Mouse (Mus musculus): ENCODE results near the gene Olfr510. TPM values are rescaled to one million over a fixed set of nuclear protein-coding genes. Genes with fewer than 3 reads are reported as not detected.
"Not testable (repeated sequence)": the region's sequence is repeated elsewhere in the genome, so short reads cannot be mapped to it uniquely, and the experiment has no call there.

Olfr510 gene
- polyA plus RNA-seq (2012; rRNA removed) (not detected in 2 replicates), polyA plus RNA-seq (2014; fragmentation: Nextera tagmentation; extraction: Ambion mirVana) (not detected in 2 replicates)

DNA sequence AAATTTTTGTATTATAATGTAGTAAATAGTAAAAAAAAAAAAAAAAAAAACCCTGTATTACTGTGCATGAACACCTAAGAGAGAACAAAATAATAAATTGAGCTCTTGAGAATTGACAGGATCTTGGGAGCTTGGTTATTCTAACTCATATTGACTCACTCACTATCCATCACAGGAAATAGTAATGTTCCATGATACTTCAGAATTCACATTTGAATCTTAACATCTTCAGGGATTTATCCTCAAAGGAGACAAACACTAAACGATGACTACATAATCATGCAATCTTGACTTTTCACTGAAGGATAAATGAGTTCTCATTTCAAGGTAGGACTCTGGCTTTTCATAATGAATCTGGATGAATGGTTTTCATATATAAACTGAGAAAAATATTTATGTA lies at the start of gene Olfr510:
Gene Olfr510, plus strand, starts transcription at position 301 of the 400 bp plus-strand sequence.
- Histone ChIP-seq H3K27me3 (ENCODE audit: control insufficient read depth, insufficient read depth, low read length) (no peaks in the 10 kb centered on the region), H3K9ac (ENCODE audit: low read depth, low read length, severe bottlenecking) (no peak within 1 kb of the TSS), H3K4me3 (replicated peaks; ENCODE audit: low read length) (no peak within 1 kb of the TSS), H3K4me1 (ENCODE audit: control insufficient read depth, insufficient read depth, low read length) (no peaks in the 10 kb centered on the region), H3K9me3 (ENCODE audit: control insufficient read depth, low read length) (no peaks in the 10 kb centered on the region), H3K36me3 (ENCODE audit: control insufficient read depth, insufficient read depth, low read length) (no peaks in the 10 kb centered on the region), H3K27ac (replicated peaks; ENCODE audit: low read depth, low read length) (no peak within 1 kb of the TSS), H3K4me2 (replicated peaks; ENCODE audit: low read depth, low read length, severe bottlenecking) (no peak within 1 kb of the TSS)
- TF ChIP-seq POLR2A (IDR thresholded peaks at IDR 0.05; ENCODE audit: borderline replicate concordance, extremely low read depth, insufficient read depth, insufficient read length): no peak
- WGBS: 89% methylated on average over 1 of the region's 1 CpGs
- DNase-seq (ENCODE audit: low spot score) (no peak), ATAC-seq (ENCODE audit: low FRiP score, low read depth) (no peak)

DNA sequence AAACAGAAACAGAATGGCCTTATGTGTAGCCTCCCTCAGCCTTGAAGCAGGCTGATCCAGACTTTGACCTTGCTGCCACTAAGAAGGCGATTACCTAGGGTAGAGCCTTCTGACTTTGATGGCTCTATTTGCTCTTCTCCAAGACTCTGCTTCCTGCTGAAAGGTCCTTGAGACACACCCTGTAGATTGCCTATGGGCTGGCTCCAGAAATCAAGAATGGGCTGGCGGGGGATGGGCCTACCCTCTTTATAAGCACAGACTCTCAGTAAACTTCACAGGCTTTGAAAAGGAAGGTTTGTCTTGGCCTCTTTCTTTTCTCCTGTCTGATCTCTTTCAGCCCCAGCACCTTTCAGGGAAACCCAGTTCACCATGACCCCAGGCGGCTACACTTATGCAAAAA lies 49.4 kb upstream of the Olfr510 start:
- H3K4me2 ChIP-seq (replicated peaks; ENCODE audit: low read depth, low read length, severe bottlenecking); H3K27me3 ChIP-seq (ENCODE audit: control insufficient read depth, insufficient read depth, low read length); H3K9me3 ChIP-seq (ENCODE audit: control insufficient read depth, low read length); H3K4me3 ChIP-seq (replicated peaks; ENCODE audit: low read length); H3K36me3 ChIP-seq (ENCODE audit: control insufficient read depth, insufficient read depth, low read length); ATAC-seq (ENCODE audit: low FRiP score, low read depth); H3K27ac ChIP-seq (replicated peaks; ENCODE audit: low read depth, low read length); H3K9ac ChIP-seq (ENCODE audit: low read depth, low read length, severe bottlenecking); H3K4me1 ChIP-seq (ENCODE audit: control insufficient read depth, insufficient read depth, low read length); DNase-seq (ENCODE audit: low spot score): not testable (repeated sequence)
- WGBS: 62% methylated on average over 3 of the region's 3 CpGs

DNA sequence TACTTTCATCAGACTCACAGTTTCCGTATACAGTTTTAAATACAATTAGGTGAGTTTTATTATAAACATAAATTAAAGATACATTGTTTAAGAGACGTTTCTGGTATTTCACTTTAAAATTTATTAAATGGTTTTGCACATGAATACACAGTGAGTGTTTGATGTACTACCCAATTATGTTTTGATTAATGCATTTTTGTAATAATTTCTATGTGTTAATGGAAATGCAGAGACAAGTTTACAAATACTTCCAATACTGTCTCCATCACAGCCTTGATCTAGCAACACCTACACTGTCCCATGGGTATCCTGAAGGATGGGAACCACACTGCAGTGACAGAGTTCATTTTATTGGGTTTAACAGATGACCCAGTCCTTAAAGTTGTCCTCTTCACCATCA lies 44.7 kb upstream of the Olfr510 start, which contains the start of gene Olfr507:
Gene Olfr507, plus strand, starts transcription at position 301 of the 400 bp plus-strand sequence.
- no peaks in the 10 kb centered on the region for H3K36me3 ChIP-seq (ENCODE audit: control insufficient read depth, insufficient read depth, low read length)
- DNase-seq (ENCODE audit: low spot score) (no peak), ATAC-seq (ENCODE audit: low FRiP score, low read depth) (no peak)
- 72% methylated on average over 2 of the region's 2 CpGs for WGBS
- no peak for TF ChIP-seq POLR2A (IDR thresholded peaks at IDR 0.05; ENCODE audit: borderline replicate concordance, extremely low read depth, insufficient read depth, insufficient read length)
- H3K4me2 ChIP-seq (replicated peaks; ENCODE audit: low read depth, low read length, severe bottlenecking): no peak within 1 kb of the TSS
- no peak within 1 kb of the TSS for H3K9ac ChIP-seq (ENCODE audit: low read depth, low read length, severe bottlenecking)
- no peak within 1 kb of the TSS for H3K27ac ChIP-seq (replicated peaks; ENCODE audit: low read depth, low read length)
- H3K27me3 ChIP-seq (ENCODE audit: control insufficient read depth, insufficient read depth, low read length): no peaks in the 10 kb centered on the region
- H3K9me3 ChIP-seq (ENCODE audit: control insufficient read depth, low read length): no peaks in the 10 kb centered on the region
- no peaks in the 10 kb centered on the region for H3K4me1 ChIP-seq (ENCODE audit: control insufficient read depth, insufficient read depth, low read length)
- no peak within 1 kb of the TSS for H3K4me3 ChIP-seq (replicated peaks; ENCODE audit: low read length)

DNA sequence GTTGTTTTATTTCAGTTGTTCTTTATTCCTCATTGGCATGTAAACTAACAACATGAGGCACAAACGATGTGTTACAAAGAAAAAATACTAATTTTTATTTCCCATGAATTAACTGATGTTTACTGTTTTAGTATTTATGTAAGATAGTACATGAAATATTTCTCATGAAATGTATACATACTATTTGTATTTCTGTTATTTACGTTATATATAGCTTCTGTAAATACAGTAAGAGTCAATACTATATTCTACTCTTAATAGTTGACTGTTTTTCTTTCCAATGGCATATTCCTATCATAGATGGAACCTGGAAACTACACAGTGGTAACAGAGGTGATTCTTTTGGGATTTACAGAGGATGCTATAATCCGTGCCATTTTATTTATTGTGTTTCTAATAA lies 36.5 kb upstream of the Olfr510 start, which contains the start of gene Olfr508:
Gene Olfr508, plus strand, starts transcription at position 301 of the 400 bp plus-strand sequence.
- 89% methylated on average over 3 of the region's 3 CpGs for WGBS
- DNase-seq (ENCODE audit: low spot score) (no peak), ATAC-seq (ENCODE audit: low FRiP score, low read depth) (no peak)
- no peak for TF ChIP-seq POLR2A (IDR thresholded peaks at IDR 0.05; ENCODE audit: borderline replicate concordance, extremely low read depth, insufficient read depth, insufficient read length)
- Histone ChIP-seq H3K36me3 (ENCODE audit: control insufficient read depth, insufficient read depth, low read length) (no peaks in the 10 kb centered on the region), H3K4me2 (replicated peaks; ENCODE audit: low read depth, low read length, severe bottlenecking) (no peak within 1 kb of the TSS), H3K27ac (replicated peaks; ENCODE audit: low read depth, low read length) (no peak within 1 kb of the TSS), H3K4me3 (replicated peaks; ENCODE audit: low read length) (no peak within 1 kb of the TSS), H3K4me1 (ENCODE audit: control insufficient read depth, insufficient read depth, low read length) (no peaks in the 10 kb centered on the region), H3K9ac (ENCODE audit: low read depth, low read length, severe bottlenecking) (no peak within 1 kb of the TSS), H3K27me3 (ENCODE audit: control insufficient read depth, insufficient read depth, low read length) (no peaks in the 10 kb centered on the region), H3K9me3 (ENCODE audit: control insufficient read depth, low read length) (no peaks in the 10 kb centered on the region)

GRCm38 (mm10) chr7:108651806-108652205 lies 14.4 kb upstream of the Olfr510 start, which contains the start of gene Olfr509:
Gene Olfr509 (minus strand): TSS chr7:108651906.
- Histone ChIP-seq H3K27me3 (ENCODE audit: control insufficient read depth, insufficient read depth, low read length) (no peaks in the 10 kb centered on the region), H3K4me3 (replicated peaks; ENCODE audit: low read length) (no peak within 1 kb of the TSS), H3K9me3 (ENCODE audit: control insufficient read depth, low read length) (no peaks in the 10 kb centered on the region), H3K4me1 (ENCODE audit: control insufficient read depth, insufficient read depth, low read length) (no peaks in the 10 kb centered on the region), H3K9ac (ENCODE audit: low read depth, low read length, severe bottlenecking) (no peak within 1 kb of the TSS), H3K27ac (replicated peaks; ENCODE audit: low read depth, low read length) (no peak within 1 kb of the TSS), H3K4me2 (replicated peaks; ENCODE audit: low read depth, low read length, severe bottlenecking) (no peak within 1 kb of the TSS), H3K36me3 (ENCODE audit: control insufficient read depth, insufficient read depth, low read length) (no peaks in the 10 kb centered on the region)
- DNase-seq (ENCODE audit: low spot score): no peak
- no peak for ATAC-seq (ENCODE audit: low FRiP score, low read depth)
- TF ChIP-seq POLR2A (IDR thresholded peaks at IDR 0.05; ENCODE audit: borderline replicate concordance, extremely low read depth, insufficient read depth, insufficient read length): no peak

DNA sequence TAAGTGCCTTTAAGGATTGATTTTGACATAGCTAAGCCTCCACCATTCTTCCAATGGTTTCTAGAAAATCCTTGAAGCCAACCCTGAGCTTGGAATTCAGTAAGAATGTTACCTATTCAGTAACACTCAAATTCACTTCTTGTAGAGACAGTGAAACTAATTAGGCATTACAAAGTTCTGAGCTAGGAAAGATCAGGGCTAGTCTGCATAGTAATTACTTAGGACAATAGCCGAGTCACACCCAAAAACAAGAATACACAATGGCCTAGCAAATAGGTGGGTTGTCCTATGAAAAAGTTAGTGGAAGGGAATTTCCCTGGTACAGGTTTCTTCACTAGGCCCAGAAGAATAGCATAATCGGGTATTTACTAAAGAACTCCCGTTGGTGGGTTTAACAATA lies 3.8 kb upstream of the Olfr510 start:
- no peak for TF ChIP-seq POLR2A (IDR thresholded peaks at IDR 0.05; ENCODE audit: borderline replicate concordance, extremely low read depth, insufficient read depth, insufficient read length)
- DNase-seq (ENCODE audit: low spot score) (no peak), ATAC-seq (ENCODE audit: low FRiP score, low read depth) (no peak)
- no peak overlapping the region for H3K9ac ChIP-seq (ENCODE audit: low read depth, low read length, severe bottlenecking)
- no peaks in the 10 kb centered on the region for H3K27me3 ChIP-seq (ENCODE audit: control insufficient read depth, insufficient read depth, low read length)
- no peaks in the 10 kb centered on the region for H3K9me3 ChIP-seq (ENCODE audit: control insufficient read depth, low read length)
- H3K4me2 ChIP-seq (replicated peaks; ENCODE audit: low read depth, low read length, severe bottlenecking): no peak overlapping the region
- no peak overlapping the region for H3K4me3 ChIP-seq (replicated peaks; ENCODE audit: low read length)
- WGBS: 86% methylated on average over 3 of the region's 3 CpGs
- no peaks in the 10 kb centered on the region for H3K36me3 ChIP-seq (ENCODE audit: control insufficient read depth, insufficient read depth, low read length)
- H3K27ac ChIP-seq (replicated peaks; ENCODE audit: low read depth, low read length): no peak overlapping the region
- no peaks in the 10 kb centered on the region for H3K4me1 ChIP-seq (ENCODE audit: control insufficient read depth, insufficient read depth, low read length)

Data from limb, embryonic 14.5 days (tissue).